Mouse (Mus musculus) urinary bladder, postnatal 14 days (tissue): ENCODE measurements at regions not wholly inside any gene's neighbourhood (a gene's known extent, or its start where the extent isn't known, plus 50 kb on each side); places are given as distances from the start of the nearest gene placed in this dataset.

Experiments used
- DNase-seq: peaks from one replicate; pipeline ENCODE4 v3.0.0; 2021; ENCODE audit warnings: low spot score

GRCm38 (mm10) chr14:90488301-90488700, 2017.1 kb upstream of the Pcdh20 start:
- DNase-seq: no peak

- no peak for DNase-seq
Measured at GRCm38 (mm10) chr14:90447971-90448370, 1976.8 kb upstream of the Pcdh20 start.

DNA sequence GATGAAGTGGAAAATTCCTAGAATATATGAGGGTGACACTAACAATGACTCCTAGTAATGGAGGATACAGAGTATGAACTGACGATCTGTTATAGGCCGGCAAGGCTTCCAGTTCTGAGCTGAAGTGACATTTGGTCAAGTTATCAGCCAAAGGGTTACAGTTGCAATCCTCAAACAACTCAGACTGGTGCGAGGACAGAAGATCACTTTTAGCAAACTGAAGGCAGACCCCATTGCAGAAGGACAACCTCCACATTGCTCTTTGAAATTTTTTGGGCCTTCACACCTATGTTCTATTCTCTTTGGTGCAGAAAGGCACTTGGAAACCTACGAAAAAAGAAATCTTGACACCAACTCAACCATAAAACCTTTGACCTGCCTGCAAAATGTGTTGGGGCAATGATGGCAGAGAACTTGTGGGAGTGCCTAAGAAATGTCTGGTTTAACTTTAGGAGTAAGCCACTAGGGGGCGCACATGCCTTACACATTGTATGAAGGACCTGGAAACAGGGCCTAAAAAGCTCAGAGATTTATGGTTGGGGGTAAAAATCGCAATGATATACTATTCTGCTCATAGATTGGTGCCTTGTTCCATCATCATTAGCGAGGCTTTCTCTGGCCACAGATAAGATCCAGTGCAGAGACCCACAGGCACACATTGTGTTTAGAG, 1961.8 kb upstream of the Pcdh20 start:
- peak; percentile 29 for DNase-seq

DNA sequence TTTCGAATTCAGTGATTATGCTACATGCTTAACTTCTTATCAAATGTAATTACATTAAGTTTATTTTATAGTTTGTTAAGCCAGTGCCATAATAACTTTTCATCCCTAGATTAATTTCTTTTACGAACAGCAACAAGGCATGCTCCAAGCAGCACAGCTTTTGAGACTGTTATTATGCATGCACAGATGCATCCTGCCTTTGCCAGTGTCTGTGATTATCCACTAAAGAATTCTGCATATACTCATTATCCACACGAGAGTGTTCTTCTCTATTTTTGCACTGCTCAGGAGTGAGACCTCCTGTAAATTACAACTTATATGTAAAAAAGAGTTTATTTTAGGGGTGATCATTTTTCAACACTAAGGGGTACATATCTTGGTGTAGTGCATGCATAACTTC, 1941.5 kb upstream of the Pcdh20 start:
- DNase-seq: no peak

- no peak for DNase-seq
Measured at GRCm38 (mm10) chr14:90406350-90406749, 1935.2 kb upstream of the Pcdh20 start.

DNA sequence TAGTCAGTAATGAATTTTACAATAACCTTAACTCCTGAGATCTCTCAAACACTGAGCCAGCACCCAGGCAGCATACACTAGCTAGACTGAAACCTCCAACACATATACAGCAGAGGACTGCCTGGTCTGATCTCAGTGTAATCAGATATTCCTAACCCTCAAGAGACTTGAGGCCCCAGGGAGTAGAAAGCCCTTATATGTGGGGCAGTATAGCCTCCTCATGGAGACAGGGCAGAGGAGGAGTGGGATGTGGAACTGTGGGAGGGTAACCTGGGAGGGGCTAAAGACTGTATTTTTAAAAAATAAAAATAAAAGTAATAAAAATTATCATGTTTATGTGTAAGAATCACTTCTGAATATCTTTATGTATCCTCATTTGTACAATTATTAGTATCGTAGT, 1934.3 kb upstream of the Pcdh20 start:
- no peak for DNase-seq

- DNase-seq: no peak
Measured at GRCm38 (mm10) chr14:90367256-90367936, 1896.2 kb upstream of the Pcdh20 start.

DNA sequence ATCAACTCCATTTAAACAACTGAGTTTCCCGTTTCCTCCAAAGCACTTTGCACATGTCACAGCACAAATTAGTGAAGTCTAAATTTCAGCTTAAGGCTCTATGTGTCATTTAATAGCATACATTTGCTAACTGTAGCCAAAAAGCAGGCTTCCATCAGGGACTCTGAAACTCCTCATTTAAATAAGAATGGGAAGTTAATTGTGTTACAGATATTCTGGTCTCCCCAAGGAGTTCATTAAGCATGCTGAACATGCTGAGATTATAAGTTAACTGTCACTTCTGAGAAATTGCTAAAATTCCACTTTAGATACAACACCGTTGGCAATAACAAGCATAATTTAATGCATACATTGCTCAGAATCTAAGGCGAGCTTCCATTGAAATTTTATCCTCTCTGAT, 1863.3 kb upstream of the Pcdh20 start:
- no peak for DNase-seq

GRCm38 (mm10) chr14:90295456-90295855, 1824.3 kb upstream of the Pcdh20 start:
- DNase-seq: peak; percentile 27

DNA sequence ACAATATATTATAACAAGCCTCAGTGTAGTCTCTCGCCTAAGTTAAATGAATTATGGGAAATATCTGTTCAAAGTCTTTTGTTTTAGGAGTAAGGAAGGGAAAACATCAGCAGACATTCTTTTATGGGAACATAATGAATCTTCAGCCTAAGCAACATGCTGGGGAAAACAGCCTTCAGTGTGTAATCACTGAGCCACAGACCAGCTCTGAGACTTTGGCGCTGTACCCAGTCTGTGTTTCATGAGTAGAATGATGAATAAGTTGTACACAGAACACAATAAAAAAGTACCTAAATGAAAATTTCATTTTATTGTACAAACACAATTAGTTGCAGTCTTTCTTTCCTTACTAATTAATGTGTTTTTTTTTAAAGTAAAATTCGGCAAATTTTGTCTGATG, 1774.8 kb upstream of the Pcdh20 start:
- DNase-seq: no peak

- DNase-seq: no peak
Measured at GRCm38 (mm10) chr14:90232661-90233060, 1761.5 kb upstream of the Pcdh20 start.

DNA sequence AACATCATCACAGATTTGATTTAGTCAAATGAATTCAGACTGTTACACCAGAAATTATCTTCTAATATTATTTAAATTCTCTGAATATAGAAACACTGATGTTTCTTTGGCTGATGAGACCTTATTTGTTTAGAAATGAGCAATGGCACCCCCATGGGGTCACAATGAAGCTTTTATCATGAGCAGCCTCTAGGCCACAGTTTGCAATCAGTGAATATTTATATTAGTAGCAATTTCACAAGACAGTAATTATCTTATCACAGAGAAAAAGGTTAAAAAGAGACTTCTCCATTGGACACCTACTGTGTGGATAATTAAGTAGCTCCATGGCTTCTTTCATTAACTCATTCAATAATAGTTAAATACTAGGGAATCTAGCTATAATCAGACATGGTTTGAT, 1729.1 kb upstream of the Pcdh20 start:
- DNase-seq: no peak

GRCm38 (mm10) chr14:90197791-90198190, 1726.6 kb upstream of the Pcdh20 start:
- no peak for DNase-seq

GRCm38 (mm10) chr14:90172729-90173128, 1701.5 kb upstream of the Pcdh20 start:
- DNase-seq: no peak
